Mouse (Mus musculus): ENCODE results near the gene Lep. TPM values are rescaled to one million over a fixed set of nuclear protein-coding genes. Genes with fewer than 3 reads are reported as not detected.

Gene Lep
- total RNA-seq, 1 experiment from 2014 or later = not detected

GRCm38 (mm10) chr6:29111501-29111900, 51.5 kb downstream of the Lep start:
- no peak for ATAC-seq (replicated peaks; ENCODE audit: low read depth, poor library complexity, severe bottlenecking)

- no peak for ATAC-seq (replicated peaks; ENCODE audit: low read depth, poor library complexity, severe bottlenecking)
Measured at GRCm38 (mm10) chr6:29115756-29116155, 55.7 kb downstream of the Lep start.

GRCm38 (mm10) chr6:29117417-29118104, 57.5 kb downstream of the Lep start:
- no peak for ATAC-seq (replicated peaks; ENCODE audit: low read depth, poor library complexity, severe bottlenecking)

- no peak for ATAC-seq (replicated peaks; ENCODE audit: low read depth, poor library complexity, severe bottlenecking)
Measured at GRCm38 (mm10) chr6:29118231-29118630, 58.2 kb downstream of the Lep start.

- ATAC-seq (replicated peaks; ENCODE audit: low read depth, poor library complexity, severe bottlenecking) = no peak
Measured at GRCm38 (mm10) chr6:29118963-29119362, 58.9 kb downstream of the Lep start.

- ATAC-seq (replicated peaks; ENCODE audit: low read depth, poor library complexity, severe bottlenecking) = no peak
Measured at GRCm38 (mm10) chr6:29119990-29120389, 60.0 kb downstream of the Lep start.

Other genes with a start within 250 kb of the Lep start
- gene Lrrc4, start 228.5 kb upstream of the Lep start, total RNA-seq (2017) = 0.37 TPM in 1 of 2 replicates, not detected in the other
- 58.1 and 64.1 TPM in 2 replicates for gene Rbm28, start 104.8 kb downstream of the Lep start, total RNA-seq (2017)
- not detected in 2 replicates for gene Prrt4, start 119.4 kb downstream of the Lep start, total RNA-seq (2017)
- 22.7 and 54.2 TPM in 2 replicates for gene Impdh1, start 156.1 kb downstream of the Lep start, total RNA-seq (2017)
- 13.0 and 15.4 TPM in 2 replicates for gene Hilpda, start 212.3 kb downstream of the Lep start, total RNA-seq (2017)
- not detected in 2 replicates for gene Fam71f2, start 219.4 kb downstream of the Lep start, total RNA-seq (2017)

Measured in common myeloid progenitor, adult 5-6 weeks (primary cell).